Comparison of ENCODE assay signal across 8 mouse cellular contexts in the genomic region with DNA sequence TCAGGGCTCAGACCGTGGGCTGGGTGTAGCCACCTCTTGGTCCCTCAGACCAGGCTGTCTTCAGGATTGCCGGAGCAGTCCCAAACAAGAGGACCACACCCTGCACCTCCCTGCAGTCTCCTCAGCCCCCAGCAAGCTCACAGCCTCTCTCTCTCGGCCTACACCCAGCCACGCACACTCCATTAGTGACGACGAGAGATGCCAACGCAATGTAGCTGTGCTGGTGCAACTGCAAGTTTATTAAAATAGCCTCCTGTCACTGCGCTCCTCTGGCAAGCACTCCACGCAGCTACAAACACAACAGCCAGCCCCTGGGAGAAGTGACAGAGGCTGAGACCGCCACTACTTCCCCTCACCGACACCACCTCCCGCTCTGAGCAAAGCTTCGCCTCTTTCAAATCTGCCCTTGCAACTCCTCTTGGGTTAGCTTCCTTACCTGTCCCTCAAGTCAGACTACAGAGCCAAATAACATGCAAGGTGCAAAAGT. TPM values are rescaled to one million over a fixed set of nuclear protein-coding genes. Genes with fewer than 3 reads are reported as not detected.
DNase-seq lines count a peak whose midpoint lies in the region; ATAC-seq lines count a peak whose summit lies in the region.

No protein-coding gene starts in this region.

- no peak for ATAC-seq in kidney, embryonic 15.5 days (replicated peaks; ENCODE audit: low FRiP score)
- ATAC-seq in forebrain, embryonic 14.5 days: no peak
- no peak for ATAC-seq in intestine, embryonic 14.5 days (replicated peaks; ENCODE audit: low FRiP score, low TSS enrichment, low read depth)
- ATAC-seq in neural tube, embryonic 14.5 days (ENCODE audit: low read depth): no peak
- no peak for ATAC-seq in CD4-positive, CD25-positive, alpha-beta regulatory T cell, adult 4 months

- no peak for DNase-seq in kidney, postnatal 36 days
- peak; percentile 69 for DNase-seq in MN1 (ENCODE audit: low spot score)
- DNase-seq in forebrain, embryonic 14.5 days (ENCODE audit: low spot score): no peak
- no peak for DNase-seq in intestine, embryonic 14.5 days (ENCODE audit: low spot score)
- no peak for DNase-seq in kidney, adult 8-10 months

- H3K9ac ChIP-seq in kidney, embryonic 15.5 days: peak overlapping the region; percentile 7; the same call in 1 of the 2 replicates
- peak overlapping the region; percentile 68 for H3K9ac ChIP-seq in forebrain, embryonic 14.5 days (ENCODE audit: low read length)
- H3K9ac ChIP-seq in intestine, embryonic 14.5 days (ENCODE audit: low read length): no peak overlapping the region
- H3K9ac ChIP-seq in neural tube, embryonic 14.5 days (replicated peaks; ENCODE audit: low read depth, low read length): no peak overlapping the region; the same call in 1 of the 2 replicates

- peaks cover 60% of the 10 kb centered on the region for H3K4me1 ChIP-seq in kidney, embryonic 15.5 days
- H3K4me1 ChIP-seq in forebrain, embryonic 14.5 days (ENCODE audit: control insufficient read depth, insufficient read depth, low read length): peaks cover 48% of the 10 kb centered on the region
- peaks cover 19% of the 10 kb centered on the region for H3K4me1 ChIP-seq in intestine, embryonic 14.5 days (replicated peaks; ENCODE audit: control insufficient read depth, insufficient read depth, low read length)
- H3K4me1 ChIP-seq in neural tube, embryonic 14.5 days (ENCODE audit: control insufficient read depth, insufficient read depth, low read length): peaks cover 21% of the 10 kb centered on the region; the same call in 1 of the 2 replicates

- no peaks in the 10 kb centered on the region for H3K9me3 ChIP-seq in kidney, embryonic 15.5 days (replicated peaks)
- no peaks in the 10 kb centered on the region for H3K9me3 ChIP-seq in forebrain, embryonic 14.5 days (replicated peaks; ENCODE audit: control insufficient read depth, low read length)
- no peaks in the 10 kb centered on the region for H3K9me3 ChIP-seq in intestine, embryonic 14.5 days (ENCODE audit: control insufficient read depth, low read length)
- H3K9me3 ChIP-seq in neural tube, embryonic 14.5 days (ENCODE audit: control insufficient read depth, low read length): no peaks in the 10 kb centered on the region

- H3K27ac ChIP-seq in kidney, embryonic 15.5 days: peak overlapping the region; percentile 59
- H3K27ac ChIP-seq in forebrain, embryonic 14.5 days (ENCODE audit: low read depth, low read length): peak overlapping the region; percentile 97
- peak overlapping the region; percentile 57; the same call in 1 of the 2 replicates for H3K27ac ChIP-seq in intestine, embryonic 14.5 days (ENCODE audit: low read depth)
- H3K27ac ChIP-seq in neural tube, embryonic 14.5 days (ENCODE audit: low read depth, low read length): peak overlapping the region; percentile 90

- H3K4me2 ChIP-seq in kidney, embryonic 15.5 days: peak overlapping the region; percentile 51
- peak overlapping the region; percentile 56 for H3K4me2 ChIP-seq in forebrain, embryonic 14.5 days (ENCODE audit: low read length)
- H3K4me2 ChIP-seq in intestine, embryonic 14.5 days (ENCODE audit: low read length): peak overlapping the region; percentile 30; the same call in 1 of the 2 replicates
- peak overlapping the region; percentile 35 for H3K4me2 ChIP-seq in neural tube, embryonic 14.5 days (ENCODE audit: low read depth, low read length)

- WGBS in kidney, embryonic 15.5 days: 12% methylated on average over 13 of the region's 13 CpGs
- WGBS in forebrain, embryonic 14.5 days: 13% methylated on average over 13 of the region's 13 CpGs
- 11% methylated on average over 13 of the region's 13 CpGs for WGBS in intestine, embryonic 14.5 days
- 3% methylated on average over 13 of the region's 13 CpGs for WGBS in neural tube, embryonic 14.5 days

- H3K4me3 ChIP-seq in kidney, embryonic 15.5 days (replicated peaks): no peak overlapping the region
- peak overlapping the region; percentile 17 for H3K4me3 ChIP-seq in forebrain, embryonic 14.5 days (ENCODE audit: low read depth, low read length)
- peak overlapping the region; percentile 1; the same call in 1 of the 2 replicates for H3K4me3 ChIP-seq in intestine, embryonic 14.5 days (ENCODE audit: low read depth, low read length)
- no peak overlapping the region for H3K4me3 ChIP-seq in neural tube, embryonic 14.5 days (ENCODE audit: low read depth, low read length)

- H3K36me3 ChIP-seq in kidney, embryonic 15.5 days: no peaks in the 10 kb centered on the region
- H3K36me3 ChIP-seq in forebrain, embryonic 14.5 days (ENCODE audit: control insufficient read depth, insufficient read depth, low read length): no peaks in the 10 kb centered on the region
- no peaks in the 10 kb centered on the region for H3K36me3 ChIP-seq in intestine, embryonic 14.5 days (ENCODE audit: control insufficient read depth, insufficient read depth, low read length)
- H3K36me3 ChIP-seq in neural tube, embryonic 14.5 days (ENCODE audit: control insufficient read depth, insufficient read depth, low read length): no peaks in the 10 kb centered on the region

- H3K27me3 ChIP-seq in kidney, embryonic 15.5 days: peaks cover 97% of the 10 kb centered on the region
- peaks cover 23% of the 10 kb centered on the region for H3K27me3 ChIP-seq in forebrain, embryonic 14.5 days (replicated peaks; ENCODE audit: control insufficient read depth, insufficient read depth, low read length)
- peaks cover 91% of the 10 kb centered on the region for H3K27me3 ChIP-seq in intestine, embryonic 14.5 days (replicated peaks; ENCODE audit: control insufficient read depth, insufficient read depth, low read length)
- H3K27me3 ChIP-seq in neural tube, embryonic 14.5 days (ENCODE audit: control insufficient read depth, insufficient read depth, low read length): peaks cover 31% of the 10 kb centered on the region

RNA-seq across cellular contexts. Expression of a gene that starts 25.0 kb away (rescaled TPM):
- polyA plus RNA-seq in kidney, embryonic 15.5 days (2015; fragmentation: Nextera tagmentation; extraction: Ambion mirVana): 14.2 and 15.5 TPM in 2 replicates
- polyA plus RNA-seq in forebrain, embryonic 14.5 days (2014; fragmentation: Nextera tagmentation; extraction: Ambion mirVana): 237 and 318 TPM in 2 replicates
- 12.8 and 14.4 TPM in 2 replicates for polyA plus RNA-seq in intestine, embryonic 14.5 days (2014; fragmentation: Nextera tagmentation; extraction: Ambion mirVana)
- polyA plus RNA-seq in neural tube, embryonic 14.5 days (2014; fragmentation: Nextera tagmentation; extraction: Ambion mirVana): 68.2 and 91.5 TPM in 2 replicates
- polyA plus RNA-seq in CD4-positive, CD25-positive, alpha-beta regulatory T cell, adult 4 months (2017; shearing (Covaris generic)): 1 to 10 TPM; 2.8 to 7.2 TPM

RNA-seq across cellular contexts. Expression of a gene that starts 47.5 kb away (rescaled TPM):
- polyA plus RNA-seq in kidney, embryonic 15.5 days (2015; fragmentation: Nextera tagmentation; extraction: Ambion mirVana): 6.3 and 7.0 TPM in 2 replicates
- polyA plus RNA-seq in forebrain, embryonic 14.5 days (2014; fragmentation: Nextera tagmentation; extraction: Ambion mirVana): 8.6 and 9.4 TPM in 2 replicates
- polyA plus RNA-seq in intestine, embryonic 14.5 days (2014; fragmentation: Nextera tagmentation; extraction: Ambion mirVana): 5.2 and 5.4 TPM in 2 replicates
- 12.3 and 16.9 TPM in 2 replicates for polyA plus RNA-seq in neural tube, embryonic 14.5 days (2014; fragmentation: Nextera tagmentation; extraction: Ambion mirVana)
- 1 to 10 TPM; 4.9 to 7.6 TPM for polyA plus RNA-seq in CD4-positive, CD25-positive, alpha-beta regulatory T cell, adult 4 months (2017; shearing (Covaris generic))

RNA-seq across cellular contexts. Expression of a gene that starts 52.3 kb away (rescaled TPM):
- polyA plus RNA-seq in kidney, embryonic 15.5 days (2015; fragmentation: Nextera tagmentation; extraction: Ambion mirVana): 1.9 and 2.3 TPM in 2 replicates
- 1.5 and 1.7 TPM in 2 replicates for polyA plus RNA-seq in forebrain, embryonic 14.5 days (2014; fragmentation: Nextera tagmentation; extraction: Ambion mirVana)
- polyA plus RNA-seq in intestine, embryonic 14.5 days (2014; fragmentation: Nextera tagmentation; extraction: Ambion mirVana): 3.3 and 4.1 TPM in 2 replicates
- 0.76 and 1.8 TPM in 2 replicates for polyA plus RNA-seq in neural tube, embryonic 14.5 days (2014; fragmentation: Nextera tagmentation; extraction: Ambion mirVana)
- polyA plus RNA-seq in CD4-positive, CD25-positive, alpha-beta regulatory T cell, adult 4 months (2017; shearing (Covaris generic)): 10 to 100 TPM; 24.3 to 28.6 TPM

RNA-seq across cellular contexts. Expression of a gene that starts 56.2 kb away (rescaled TPM):
- polyA plus RNA-seq in kidney, embryonic 15.5 days (2015; fragmentation: Nextera tagmentation; extraction: Ambion mirVana): 52.6 and 53.0 TPM in 2 replicates
- 35.2 and 41.3 TPM in 2 replicates for polyA plus RNA-seq in forebrain, embryonic 14.5 days (2014; fragmentation: Nextera tagmentation; extraction: Ambion mirVana)
- 57.8 and 60.8 TPM in 2 replicates for polyA plus RNA-seq in intestine, embryonic 14.5 days (2014; fragmentation: Nextera tagmentation; extraction: Ambion mirVana)
- 33.1 and 39.8 TPM in 2 replicates for polyA plus RNA-seq in neural tube, embryonic 14.5 days (2014; fragmentation: Nextera tagmentation; extraction: Ambion mirVana)
- 10 to 100 TPM; 14.3 to 16.4 TPM for polyA plus RNA-seq in CD4-positive, CD25-positive, alpha-beta regulatory T cell, adult 4 months (2017; shearing (Covaris generic))

Comparison
In these comparisons a context has a peak if more than half of its experiments do, and no peak if none do; other contexts are left out.
1. H3K4me3 ChIP-seq: peak in forebrain, embryonic 14.5 days (single experiment) and intestine, embryonic 14.5 days (single experiment); none in kidney, embryonic 15.5 days (single experiment) and neural tube, embryonic 14.5 days (single experiment).
2. H3K9ac ChIP-seq: peak in kidney, embryonic 15.5 days (single experiment) and forebrain, embryonic 14.5 days (single experiment); none in intestine, embryonic 14.5 days (single experiment) and neural tube, embryonic 14.5 days (single experiment).
3. Peak in every context shown above with its lines, with median percentiles within 50 percentile points of each other: H3K27ac ChIP-seq and H3K4me2 ChIP-seq.